Mouse (Mus musculus): ENCODE measurements around the gene Rhbdd3. TPM values are rescaled to one million over a fixed set of nuclear protein-coding genes. Genes with fewer than 3 reads are reported as not detected.

The Rhbdd3 gene
- total RNA-seq (2023) = 3.7 and 5.4 TPM in 2 replicates

GRCm38 (mm10) chr11:5098736-5099542 lies at the start of gene Rhbdd3, which contains the start of gene Ewsr1:
Rhbdd3 (plus strand) TSS chr11:5098926.
Ewsr1 (minus strand) TSS chr11:5099266.

GRCm38 (mm10) chr11:5057856-5058641 lies 40.7 kb upstream of the Rhbdd3 start, which contains the start of gene Rasl10a:
Rasl10a (plus strand) TSS chr11:5058128.

GRCm38 (mm10) chr11:5065056-5065821 lies 33.5 kb upstream of the Rhbdd3 start, which contains the start of gene Gas2l1:
Gas2l1 (minus strand) TSS chr11:5065327.

GRCm38 (mm10) chr11:5151680-5152337 lies 53.1 kb downstream of the Rhbdd3 start, which contains the start of gene Emid1:
Emid1 (minus strand) TSS chr11:5152257.

Other genes starting within 250 kb of the Rhbdd3 start
- 17.6 and 21.6 TPM in 2 replicates for gene Nf2, start 249.4 kb upstream of the Rhbdd3 start, total RNA-seq (2023)
- 1.6 and 3.4 TPM in 2 replicates for gene Nipsnap1, start 225.0 kb upstream of the Rhbdd3 start, total RNA-seq (2023)
- 10.7 and 13.2 TPM in 2 replicates for gene Thoc5, start 203.6 kb upstream of the Rhbdd3 start, total RNA-seq (2023)
- not detected in 2 replicates for gene Nefh, start 150.9 kb upstream of the Rhbdd3 start, total RNA-seq (2023)
- gene Ap1b1, start 112.1 kb upstream of the Rhbdd3 start, total RNA-seq (2023) = 35.4 and 42.3 TPM in 2 replicates
- gene Rasl10a, start 40.8 kb upstream of the Rhbdd3 start, total RNA-seq (2023) = not detected in 2 replicates
- gene Gas2l1, start 33.6 kb upstream of the Rhbdd3 start, total RNA-seq (2023) = 2.0 and 2.6 TPM in 2 replicates
- 337 and 372 TPM in 2 replicates for gene Ewsr1, start 340 bp downstream of the Rhbdd3 start, total RNA-seq (2023)
- gene Emid1, start 53.3 kb downstream of the Rhbdd3 start, total RNA-seq (2023) = 0.79 and 1.2 TPM in 2 replicates
- gene Kremen1, start 162.6 kb downstream of the Rhbdd3 start, total RNA-seq (2023) = 5.6 and 7.0 TPM in 2 replicates